Mouse (Mus musculus) thymus, postnatal 14 days (tissue): ENCODE measurements around the gene Rab30.
A peak's percentile ranks its signal among the peaks of the same experiment; 100 is the strongest.
"Not testable (repeated sequence)": the region's sequence is repeated elsewhere in the genome, so short reads cannot be mapped to it uniquely, and the experiment has no call there.

ENCODE experiments used
- DNase-seq: peaks from one replicate; pipeline ENCODE4 v3.0.0; 2021

The Rab30 gene

DNA sequence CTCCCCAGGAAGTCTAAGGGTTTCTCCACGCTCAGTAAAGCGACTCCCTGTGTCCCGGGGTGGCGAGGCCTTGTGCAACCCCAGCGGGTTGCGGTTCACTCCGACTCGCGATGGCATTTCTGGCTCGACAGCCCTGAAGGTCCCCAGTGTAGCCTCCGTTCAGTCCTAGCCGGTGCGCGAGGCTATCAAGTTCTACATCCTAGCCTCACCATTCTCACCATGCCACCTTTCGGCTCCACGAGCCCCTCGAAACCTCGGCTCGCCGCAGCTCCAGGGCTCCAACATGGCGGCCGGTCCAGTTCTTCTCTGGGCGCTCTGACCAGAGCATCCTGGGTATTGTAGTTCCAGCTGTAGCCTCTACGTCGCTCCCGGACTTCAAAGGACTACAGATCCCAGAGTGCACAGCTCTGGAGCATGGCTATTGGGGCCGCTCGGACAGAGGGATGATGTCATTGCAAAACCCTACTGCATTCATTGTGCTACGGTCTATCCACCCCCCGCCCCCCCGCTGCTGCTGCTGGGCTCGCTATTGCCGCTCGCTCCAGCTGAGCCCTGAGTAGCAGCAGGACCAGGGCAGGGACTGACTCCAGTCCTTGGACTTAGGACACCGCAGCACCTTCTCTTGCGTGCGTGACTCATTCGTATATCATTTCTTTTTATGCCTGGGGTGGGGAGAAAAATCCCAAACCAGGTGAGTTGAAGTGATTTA is at the start of gene Rab30:
Gene Rab30 (plus strand): TSS at position 452 of the 709 bp plus-strand sequence.
- DNase-seq = peak; percentile 89

DNA sequence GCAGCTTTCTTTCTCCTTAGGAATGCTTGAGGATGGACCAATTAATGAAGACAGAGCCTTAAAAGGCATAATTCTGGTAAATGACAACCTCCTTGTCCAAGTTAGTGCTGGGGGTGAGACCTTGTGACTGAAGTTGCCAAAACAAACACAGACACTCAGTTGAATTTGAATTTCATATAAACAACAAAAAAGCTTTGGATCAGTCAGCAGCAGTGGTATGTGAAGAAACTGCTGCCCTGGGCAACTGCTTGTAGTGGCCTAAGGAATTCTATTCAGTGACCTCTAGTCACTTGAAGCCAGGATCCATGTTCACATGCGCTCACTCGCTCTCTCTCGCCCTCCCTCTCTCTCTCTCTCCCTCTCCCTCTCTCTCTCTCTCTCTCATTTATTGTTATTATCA is 45.0 kb upstream of the Rab30 start:
- DNase-seq = no peak

DNA sequence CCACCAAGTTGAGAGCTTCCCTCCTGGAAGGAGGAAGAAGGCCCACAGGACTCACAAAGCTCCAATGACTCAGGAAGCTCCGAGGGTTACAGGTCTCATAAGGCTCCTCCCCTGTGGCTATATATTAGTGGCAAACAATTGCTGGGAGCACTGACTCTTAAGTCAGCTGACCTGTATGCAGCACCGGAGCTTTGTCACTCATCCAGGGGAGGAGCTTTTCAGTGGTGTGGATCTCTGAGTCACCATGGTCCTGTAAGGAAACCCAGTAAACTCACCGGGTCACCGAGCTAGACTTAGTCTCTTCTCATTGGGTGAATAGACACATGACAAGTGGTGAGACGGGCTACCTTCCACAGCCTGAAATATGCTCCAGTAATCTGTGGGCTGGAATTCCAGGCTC is 42.6 kb upstream of the Rab30 start:
- DNase-seq = no peak

DNA sequence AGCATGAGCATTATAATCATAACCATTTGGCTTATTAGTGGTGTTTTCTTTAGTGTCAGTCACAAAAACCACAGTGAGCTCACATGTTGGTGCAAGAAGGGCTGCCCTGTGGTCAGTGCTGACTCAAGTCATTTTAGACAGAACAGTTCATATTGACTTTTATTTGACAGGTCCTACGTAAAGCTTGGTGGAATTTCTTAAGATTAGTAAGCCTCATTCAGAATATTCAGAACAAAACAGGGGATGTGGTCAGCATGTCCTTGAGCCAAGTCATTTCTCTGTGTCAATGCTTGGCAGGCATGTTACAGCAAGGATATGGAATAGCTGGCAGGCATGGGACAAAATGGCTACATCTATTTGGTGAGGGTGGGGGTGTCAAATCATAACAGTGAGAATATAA is 37.7 kb upstream of the Rab30 start:
- DNase-seq = no peak

DNA sequence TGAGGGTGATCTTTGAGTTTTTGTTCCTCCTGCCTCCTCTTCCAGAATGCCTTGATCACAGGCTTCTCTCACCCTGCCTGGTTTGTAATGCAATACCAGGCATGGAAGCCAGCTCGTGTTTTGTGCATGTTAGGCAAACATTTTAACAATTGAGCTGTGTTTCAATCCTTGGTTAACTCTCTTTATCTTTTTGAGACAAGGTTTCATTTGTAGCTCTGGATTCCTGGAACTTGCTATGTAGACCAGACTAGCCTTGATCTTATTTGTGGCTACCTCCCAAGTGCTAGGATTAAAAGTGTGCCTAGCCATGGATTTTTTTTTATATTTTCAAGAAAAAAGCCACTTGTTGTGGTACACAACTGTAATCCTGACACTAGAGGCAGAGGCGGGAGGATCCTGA is 35.9 kb upstream of the Rab30 start:
- DNase-seq = no peak

DNA sequence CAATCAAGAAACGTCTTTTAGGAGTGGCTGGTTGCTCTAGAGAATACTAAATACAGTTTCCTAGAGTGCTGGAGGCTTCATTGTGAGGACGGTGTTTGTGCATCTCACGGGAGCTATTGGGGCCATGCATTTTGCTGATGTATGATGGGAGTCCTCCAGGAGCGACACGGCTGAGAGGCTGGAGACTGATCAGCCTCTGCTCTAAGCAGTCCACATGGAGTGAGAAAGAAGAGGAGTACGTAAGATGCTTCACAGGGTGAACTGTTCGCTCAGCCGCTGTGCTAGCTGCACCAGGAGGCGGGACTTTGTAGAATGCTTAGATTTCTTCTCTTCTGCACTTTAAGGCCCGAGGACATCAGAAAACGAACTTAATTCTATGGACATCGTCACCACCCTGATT is 34.7 kb upstream of the Rab30 start:
- DNase-seq = no peak

DNA sequence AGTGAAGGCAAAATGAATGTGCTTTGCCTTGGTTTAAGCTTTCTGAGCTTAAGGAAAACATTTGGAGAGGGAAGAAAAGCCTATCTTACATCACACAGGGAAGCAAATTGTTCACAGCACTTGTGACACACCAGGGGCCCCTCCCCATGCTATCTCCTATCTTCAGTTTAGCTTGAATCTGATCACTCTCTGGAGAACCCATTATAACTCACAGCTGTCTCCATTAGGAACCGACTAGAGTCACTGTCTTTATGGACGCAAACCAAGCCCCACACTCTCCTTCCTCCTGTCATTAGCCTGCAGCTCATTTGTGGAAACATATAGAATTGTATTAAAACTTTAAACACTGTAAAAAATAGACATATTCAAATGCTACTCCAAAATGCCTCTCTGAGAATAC is 31.8 kb upstream of the Rab30 start:
- no peak for DNase-seq

DNA sequence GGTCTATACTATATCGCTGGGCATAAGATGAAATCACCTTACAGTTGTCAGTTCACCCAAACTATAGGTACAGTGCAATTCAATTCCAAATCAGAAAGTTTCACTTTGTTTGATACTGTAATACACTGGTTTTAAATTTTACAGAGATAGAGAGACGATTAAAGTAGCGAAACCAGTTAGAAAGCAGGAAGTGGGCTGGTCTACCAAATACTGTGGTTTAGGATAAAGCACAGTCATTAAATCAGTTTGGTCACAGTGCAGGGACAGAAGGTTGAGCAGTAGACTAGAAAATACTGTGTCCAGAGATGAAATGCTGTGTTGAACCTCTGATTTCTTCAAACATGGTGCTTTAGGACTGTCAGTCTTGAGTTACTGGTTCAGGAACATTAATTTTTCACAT is 29.8 kb upstream of the Rab30 start:
- DNase-seq = no peak

DNA sequence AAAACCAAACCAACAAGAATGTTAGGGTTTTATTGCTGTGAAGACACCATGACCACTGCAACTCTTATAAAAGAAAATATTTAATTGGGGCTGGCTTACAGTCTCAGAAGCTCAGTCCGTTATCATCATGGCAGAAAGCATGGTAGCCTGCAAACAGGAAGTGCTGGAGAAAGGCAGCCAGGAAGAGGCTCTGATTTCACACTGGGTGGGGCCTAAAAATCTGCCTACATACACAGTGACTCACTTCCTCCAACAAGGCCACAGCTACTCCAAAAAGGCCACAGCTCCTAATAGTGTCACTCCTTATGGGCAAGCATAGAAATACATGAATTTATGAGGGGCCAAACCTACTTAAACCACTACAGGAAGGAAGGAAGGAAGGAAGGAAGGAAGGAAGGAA is 26.3 kb upstream of the Rab30 start:
- DNase-seq = no peak

DNA sequence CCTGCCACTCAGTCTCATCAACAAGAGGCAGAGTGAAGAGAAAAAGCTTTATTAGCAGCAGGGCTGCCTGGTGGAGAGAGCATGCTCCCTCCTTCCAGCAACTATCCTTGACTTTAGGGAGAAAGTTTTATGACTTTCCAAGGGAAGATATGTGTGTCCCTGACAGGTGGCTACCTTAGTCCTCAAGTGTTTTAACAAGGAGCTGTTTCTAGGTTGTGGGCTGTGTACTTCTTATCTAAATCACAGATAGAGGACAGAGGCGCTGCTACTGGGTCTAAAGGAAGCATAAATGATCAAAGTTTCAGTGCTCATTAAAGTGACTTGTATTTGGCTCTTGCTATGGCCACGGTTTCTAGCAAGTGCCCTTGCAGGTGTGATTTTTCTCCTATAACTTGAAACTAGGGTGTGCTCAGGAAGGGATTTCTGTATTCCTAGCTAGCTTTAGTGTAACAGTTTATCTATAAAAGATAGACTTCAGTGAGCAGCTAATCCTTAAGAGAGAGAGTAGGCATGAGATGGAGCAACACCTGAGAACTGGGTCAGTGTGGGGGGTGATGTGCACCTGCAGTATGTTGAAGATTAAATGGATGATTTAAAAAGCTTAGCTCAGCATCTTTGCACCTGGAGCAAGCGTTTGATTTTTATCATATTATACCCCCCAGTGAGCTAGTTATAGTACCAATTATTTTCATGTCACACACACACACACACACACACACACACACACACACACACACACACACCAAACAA is 21.1 kb upstream of the Rab30 start:
- DNase-seq = peak; percentile 72

DNA sequence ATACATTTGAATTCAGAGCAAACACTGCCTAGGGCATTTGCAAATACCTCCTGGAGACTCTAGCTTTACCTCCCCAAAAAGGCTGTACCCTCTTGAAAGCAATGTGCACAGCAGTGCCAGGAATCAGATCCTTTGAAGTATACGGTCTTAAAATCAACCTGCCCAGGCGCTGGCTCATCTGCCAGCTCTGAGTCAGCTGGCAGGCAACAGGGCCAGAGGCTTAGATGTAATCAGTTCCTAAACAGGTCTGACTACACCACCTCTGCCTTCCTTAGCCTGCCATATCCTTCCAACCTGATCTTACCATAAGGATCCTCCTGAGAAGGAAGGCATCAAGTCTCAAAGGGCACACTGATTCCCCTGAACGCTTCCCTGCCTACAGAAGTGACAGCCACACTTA is 17.7 kb upstream of the Rab30 start:
- DNase-seq = peak; percentile 34

DNA sequence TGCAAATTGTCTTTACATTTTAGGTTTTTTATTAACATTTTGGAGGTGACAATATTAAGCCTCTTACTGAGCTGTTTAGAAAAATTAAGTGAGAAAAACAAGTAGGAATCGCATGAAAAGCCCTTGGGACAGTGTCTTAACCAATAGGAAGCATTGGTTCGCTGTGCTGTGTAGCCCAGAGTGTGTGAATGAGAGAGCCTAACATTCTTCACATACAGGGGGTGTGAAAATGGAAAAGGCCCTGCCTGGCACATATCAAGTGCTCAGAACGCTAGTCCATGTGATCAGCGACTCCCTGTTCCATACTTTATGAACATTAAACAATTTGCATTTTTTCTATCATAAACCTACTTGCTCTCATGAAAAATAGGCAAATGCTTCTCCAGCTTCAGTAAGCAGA is 17.1 kb upstream of the Rab30 start:
- no peak for DNase-seq

DNA sequence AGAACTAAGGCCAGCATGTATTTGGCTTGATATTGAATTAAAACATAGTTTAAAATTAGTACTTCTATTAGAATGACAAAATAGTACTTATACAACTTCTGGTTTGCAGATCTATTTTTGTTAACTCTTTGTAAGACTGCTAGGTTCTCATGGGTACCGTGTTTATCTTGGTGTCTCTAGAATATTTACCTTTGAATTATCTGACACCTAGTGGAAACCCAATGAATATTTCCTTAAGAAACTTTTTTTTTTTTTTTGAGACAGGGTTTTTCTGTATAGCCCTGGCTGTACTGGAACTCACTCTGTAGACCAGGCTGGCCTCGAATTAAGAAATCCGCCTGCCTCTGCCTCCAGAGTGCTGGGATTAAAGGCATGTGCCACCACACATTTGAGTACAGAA is 11.8 kb upstream of the Rab30 start:
- DNase-seq = not testable (repeated sequence)

DNA sequence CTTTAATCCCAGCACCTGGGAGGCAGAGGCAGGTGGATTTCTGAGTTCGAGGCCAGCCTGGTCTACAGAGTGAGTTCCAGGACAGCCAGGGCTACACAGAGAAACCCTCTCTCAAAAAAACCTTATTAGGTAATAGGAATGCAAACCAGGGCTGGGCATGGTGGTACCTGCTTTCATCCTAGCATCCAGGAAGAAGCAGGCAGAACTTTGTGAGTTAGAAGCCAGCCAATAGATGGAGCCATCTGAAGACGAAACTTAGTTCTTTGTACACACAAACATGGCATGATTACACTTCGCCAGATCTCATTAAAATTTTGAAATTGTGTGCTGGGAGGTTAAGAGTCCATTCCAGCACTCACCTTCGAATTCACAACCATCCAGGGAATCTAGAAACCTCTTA is 10.9 kb upstream of the Rab30 start:
- no peak for DNase-seq

DNA sequence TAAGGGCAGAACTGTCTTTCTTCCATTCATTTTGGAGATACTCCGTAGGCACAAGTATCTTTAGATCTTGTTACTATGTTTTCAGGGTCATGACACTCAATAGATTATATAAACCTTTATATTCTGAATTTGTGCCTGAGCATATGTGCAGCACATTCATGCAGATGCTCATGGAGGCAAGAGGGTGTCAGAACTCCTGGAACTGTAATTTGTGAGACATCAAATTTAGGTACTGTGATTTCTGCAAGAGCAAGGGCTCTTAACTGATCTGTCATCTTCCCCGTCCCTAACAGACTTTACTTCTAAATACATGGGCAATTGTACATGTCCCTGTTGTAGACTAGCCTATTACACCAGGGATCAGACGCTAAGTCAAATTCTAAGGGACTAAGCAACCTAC is 10.4 kb upstream of the Rab30 start:
- no peak for DNase-seq

DNA sequence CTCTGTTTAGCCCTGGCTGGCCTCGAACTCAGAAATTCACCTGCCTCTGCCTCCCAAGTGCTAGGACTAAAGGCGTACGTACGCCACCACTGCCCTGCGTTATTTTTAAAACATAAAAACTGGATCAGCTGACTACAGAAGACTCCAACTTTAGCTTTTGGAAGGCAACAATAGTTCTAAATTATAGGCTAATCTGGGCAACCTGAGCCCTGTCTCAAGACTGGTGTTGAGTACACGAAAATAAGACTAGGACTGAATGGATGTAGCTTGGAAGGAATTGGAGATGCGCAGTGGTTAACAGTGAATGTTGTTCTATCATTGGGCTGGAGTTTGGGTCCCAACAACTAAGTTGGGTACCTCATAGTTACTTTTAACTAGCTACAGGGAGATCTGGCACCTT is 9.3 kb upstream of the Rab30 start:
- no peak for DNase-seq

DNA sequence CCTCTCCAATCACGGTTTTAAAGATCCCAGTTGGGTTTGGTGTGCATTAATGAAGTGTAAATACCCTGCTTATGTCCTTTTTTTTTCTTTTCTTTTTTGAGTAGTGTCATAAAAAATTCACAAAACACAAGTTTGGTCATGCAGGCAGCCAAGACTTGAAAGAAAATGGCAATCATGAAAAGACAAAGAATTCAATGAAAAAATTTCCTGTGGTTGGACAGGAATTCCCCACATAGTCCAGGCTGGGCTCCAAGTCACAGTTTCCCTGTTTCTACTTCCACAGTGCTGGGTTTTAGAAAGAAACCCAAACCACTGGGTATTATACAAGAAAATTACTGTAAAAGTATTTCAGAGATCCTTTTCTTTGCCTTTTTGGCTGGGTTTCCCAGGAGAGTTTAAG is 3.8 kb upstream of the Rab30 start:
- no peak for DNase-seq

DNA sequence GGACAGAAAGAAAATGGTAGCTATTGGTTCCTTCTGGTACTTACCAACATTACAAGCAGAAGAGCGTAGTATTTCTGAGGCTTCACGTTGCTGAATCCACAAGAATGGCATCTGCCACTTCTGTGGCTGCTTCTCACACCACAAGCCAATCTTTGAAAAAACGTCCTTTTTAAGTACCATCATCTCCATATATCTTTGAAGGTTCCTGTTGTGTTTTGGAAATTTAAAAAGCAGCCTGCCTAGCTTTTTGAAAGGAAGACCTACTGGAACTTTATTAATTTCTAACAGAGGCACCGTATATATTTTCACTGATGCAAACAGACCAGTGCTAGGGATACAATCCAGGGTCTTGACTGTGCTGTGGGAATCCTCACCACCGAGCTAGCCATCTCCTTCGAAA is 1.4 kb upstream of the Rab30 start:
- no peak for DNase-seq

DNA sequence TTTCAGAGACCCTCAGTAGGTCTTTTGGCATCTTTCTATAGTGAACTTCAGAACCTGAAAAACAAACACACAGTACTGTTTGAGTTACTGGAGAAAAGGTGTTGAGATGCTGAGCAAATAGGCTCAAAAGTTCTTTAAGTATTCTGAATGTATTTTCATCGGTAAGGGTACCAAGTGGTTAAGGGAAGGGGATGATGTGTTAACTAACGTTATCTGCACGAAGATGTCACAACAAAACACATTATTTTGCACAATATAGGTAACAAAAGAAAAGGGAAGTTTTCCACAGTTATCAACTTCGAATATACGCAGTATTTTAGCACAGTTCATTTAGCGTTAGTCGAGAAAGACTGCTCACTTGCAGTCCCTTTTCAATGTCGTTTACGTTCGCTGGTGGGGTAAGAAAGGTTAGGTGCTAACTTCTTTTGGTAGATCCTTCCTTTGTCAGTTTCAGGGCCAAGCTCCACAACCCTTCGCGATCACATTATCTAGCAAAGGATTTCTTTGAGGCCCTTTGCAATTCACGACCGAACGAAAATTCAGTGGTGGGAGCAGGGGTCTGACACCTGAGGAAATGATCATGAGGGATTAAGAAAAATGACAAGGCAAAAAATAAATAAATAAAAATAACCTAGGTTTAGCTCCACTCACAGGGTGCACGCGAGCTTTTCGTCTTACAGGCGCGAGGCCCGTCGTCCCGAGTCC is 840 bp upstream of the Rab30 start:
- DNase-seq = no peak

DNA sequence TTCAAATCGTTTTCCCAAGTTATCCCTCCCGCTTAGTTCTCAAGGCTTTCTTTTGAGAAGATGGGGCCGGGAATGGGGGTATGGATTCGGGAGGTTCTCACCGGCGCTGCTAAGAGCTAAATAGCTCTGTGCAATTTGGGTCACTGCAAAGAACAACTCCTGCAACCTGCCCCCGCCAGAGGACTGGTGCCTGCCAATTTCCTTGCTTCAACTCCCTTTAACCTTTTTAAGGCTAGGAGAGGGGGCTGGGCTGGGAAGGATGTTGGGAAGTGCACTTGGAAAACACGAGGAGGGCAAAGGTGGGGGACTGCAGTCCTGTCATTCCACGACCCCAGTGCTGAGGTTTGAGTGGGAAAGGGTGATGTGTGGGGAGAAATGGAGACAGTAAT is 452 bp downstream of the Rab30 start:
- DNase-seq = peak; percentile 45

DNA sequence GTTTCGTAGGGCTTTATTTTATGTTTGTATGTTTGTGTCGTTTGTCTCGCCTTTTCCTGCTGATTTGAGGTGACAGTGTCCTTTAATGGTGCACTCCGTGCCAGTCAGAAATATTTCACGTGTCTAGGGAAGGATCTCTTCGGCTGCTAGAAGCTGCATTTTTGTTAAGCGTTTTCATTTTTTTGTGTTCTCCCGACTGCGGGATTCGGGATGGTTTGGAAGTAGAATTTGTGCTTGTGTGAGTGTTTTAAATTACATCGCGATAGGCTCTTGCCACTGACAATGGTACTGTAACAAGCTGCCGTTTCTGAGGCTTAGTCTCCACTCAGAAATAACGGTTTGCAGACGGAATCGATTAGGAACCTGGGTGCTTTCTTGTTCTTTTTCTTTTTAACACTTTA is 938 bp downstream of the Rab30 start:
- DNase-seq = no peak

DNA sequence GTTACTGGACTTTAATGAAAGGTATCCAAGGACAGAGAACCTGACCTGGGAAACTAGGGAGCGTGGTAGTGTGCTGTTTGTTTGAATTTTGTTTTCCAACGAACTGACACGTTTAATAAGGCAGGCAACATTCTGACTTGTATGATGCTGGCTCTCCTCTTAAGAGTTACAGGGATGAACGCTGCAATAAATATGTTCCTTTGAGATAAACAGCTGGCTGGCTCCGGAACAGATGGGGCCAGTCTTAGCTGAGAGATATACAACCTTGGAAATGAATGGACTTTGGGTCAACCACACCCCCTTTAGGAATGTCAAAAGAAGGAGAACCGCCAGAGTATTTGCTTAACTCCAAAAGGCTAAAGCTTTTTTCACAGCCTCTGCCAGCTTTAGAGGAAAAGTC is 1.4 kb downstream of the Rab30 start:
- DNase-seq = no peak

DNA sequence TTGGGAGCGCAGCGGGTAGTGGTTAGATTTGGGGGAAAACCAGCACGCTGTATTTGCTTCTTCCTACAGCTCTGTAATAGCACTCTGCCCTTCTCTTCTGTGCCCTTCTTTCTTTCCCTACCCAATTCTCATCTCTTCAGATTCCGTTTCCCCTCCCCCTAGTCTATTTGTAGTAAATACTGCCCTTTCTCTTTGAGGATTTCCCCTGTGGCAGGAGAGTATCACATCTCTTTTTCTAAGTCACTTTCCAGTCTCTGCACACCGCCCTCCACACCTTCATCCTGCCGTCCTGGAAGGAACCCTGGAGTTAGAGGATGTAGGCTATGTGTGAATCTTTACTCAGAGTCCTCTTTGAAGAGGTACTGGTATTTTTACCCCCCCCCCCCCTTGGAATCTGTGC is 1.9 kb downstream of the Rab30 start:
- no peak for DNase-seq

DNA sequence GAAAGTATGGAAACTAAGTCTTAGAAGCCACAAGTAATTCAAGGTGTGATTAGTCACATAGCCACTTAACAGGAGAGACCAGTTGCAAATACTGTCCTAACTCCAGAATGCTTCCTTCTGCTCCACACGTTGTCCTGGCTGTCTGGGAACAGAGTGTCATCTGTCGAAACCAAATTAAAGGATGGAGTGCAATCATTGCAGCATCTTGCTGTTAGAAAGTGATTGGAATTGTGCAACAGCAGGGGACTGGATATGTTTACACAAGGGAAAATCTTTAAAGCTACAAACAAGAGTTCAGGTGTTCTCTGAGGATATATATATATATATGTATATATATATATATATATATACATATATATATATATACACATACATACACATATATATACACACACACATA is 9.0 kb downstream of the Rab30 start:
- DNase-seq = no peak
